Mouse (Mus musculus) hindbrain, embryonic 11.5 days (tissue): ENCODE measurements at regions not wholly inside any gene's neighbourhood (a gene's known extent, or its start where the extent isn't known, plus 50 kb on each side); places are given as distances from the start of the nearest gene placed in this dataset.

ENCODE experiments used
- ATAC-seq: fragments of 200-750 bp; cut with Nextera tagmentation; 2 replicates; pipeline ENCODE4 v1.8.0; 2017; ENCODE audit warnings: mild to moderate bottlenecking, moderate TSS enrichment, moderate library complexity; ENCODE audit not compliant: low FRiP score
- DNase-seq: peaks from one replicate; pipeline ENCODE4 v3.0.0-alpha.2; 2015; ENCODE audit warnings: low spot score
- H3K27ac ChIP-seq: fragments of 300-500 bp; sonication (generic); 2 replicates; pipeline ENCODE4 v1.5.1; 2014; ENCODE audit warnings: mild to moderate bottlenecking, low read depth, low read length
- H3K27me3 ChIP-seq: fragments of 300-500 bp; sonication (generic); 2 replicates; pipeline ENCODE4 v1.6.1; 2014; ENCODE audit warnings: mild to moderate bottlenecking, low read length, moderate library complexity, mixed read lengths; ENCODE audit not compliant: control insufficient read depth, insufficient read depth
- H3K36me3 ChIP-seq: fragments of 300-500 bp; sonication (generic); 2 replicates; pipeline ENCODE4 v1.6.1; 2014; ENCODE audit warnings: mild to moderate bottlenecking, low read length, moderate library complexity, mixed read lengths; ENCODE audit not compliant: control insufficient read depth, insufficient read depth
- H3K4me1 ChIP-seq: fragments of 300-500 bp; sonication (generic); replicated peaks from 2 replicates; pipeline ENCODE4 v1.6.1; 2014; ENCODE audit warnings: low read length, mixed read lengths; ENCODE audit not compliant: control insufficient read depth, insufficient read depth
- H3K4me2 ChIP-seq: fragments of 300-500 bp; sonication (generic); replicated peaks from 2 replicates; pipeline ENCODE4 v1.6.1; 2014; ENCODE audit warnings: mild to moderate bottlenecking, low read depth, low read length
- H3K4me3 ChIP-seq: fragments of 300-500 bp; sonication (generic); 2 replicates; pipeline ENCODE4 v1.5.1; 2014; ENCODE audit warnings: low read depth, low read length
- H3K9ac ChIP-seq: fragments of 300-500 bp; sonication (generic); 2 replicates; pipeline ENCODE4 v1.6.1; 2014; ENCODE audit warnings: low read depth, low read length
- H3K9me3 ChIP-seq: fragments of 300-500 bp; sonication (generic); 2 replicates; pipeline ENCODE4 v1.6.1; 2016; ENCODE audit warnings: low read length; ENCODE audit not compliant: control insufficient read depth
- WGBS: fragments of 180-500 bp; shearing (Covaris S2); extraction: QIAGEN DNeasy Blood & Tissue Kit; methylation state at CpG from one replicate; pipeline ENCODE4 v1.1.7; 2014; 5-methylcytosine and 5-hydroxymethylcytosine counted together

DNA sequence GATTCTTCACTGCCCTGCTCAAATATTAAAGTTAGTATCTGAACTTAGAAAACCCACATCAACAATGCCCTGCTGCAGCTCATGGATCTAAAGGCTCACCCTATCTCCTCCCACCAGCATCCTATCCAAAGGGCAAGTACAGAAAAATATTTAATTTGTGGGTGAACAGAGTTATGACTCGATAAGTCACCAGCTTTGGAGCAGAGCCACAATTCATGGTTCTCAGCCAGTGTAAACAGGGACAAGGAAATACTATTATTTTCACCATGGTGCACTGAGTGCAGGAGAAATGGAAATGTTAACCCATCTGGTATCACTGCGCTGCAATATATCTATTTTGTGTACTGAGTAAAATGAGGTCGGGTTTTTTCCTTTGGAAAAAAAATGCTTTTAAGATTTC is 225.8 kb downstream of the Nfkbiz start:
- Histone ChIP-seq H3K9ac (no peak overlapping the region), H3K9me3 (no peaks in the 10 kb centered on the region), H3K27me3 (no peaks in the 10 kb centered on the region), H3K4me1 (no peaks in the 10 kb centered on the region), H3K4me2 (no peak overlapping the region), H3K36me3 (no peaks in the 10 kb centered on the region), H3K27ac (no peak overlapping the region), H3K4me3 (no peak overlapping the region)
- no peak for ATAC-seq
- no peak for DNase-seq
- WGBS = 95% methylated on average over 3 of the region's 3 CpGs

DNA sequence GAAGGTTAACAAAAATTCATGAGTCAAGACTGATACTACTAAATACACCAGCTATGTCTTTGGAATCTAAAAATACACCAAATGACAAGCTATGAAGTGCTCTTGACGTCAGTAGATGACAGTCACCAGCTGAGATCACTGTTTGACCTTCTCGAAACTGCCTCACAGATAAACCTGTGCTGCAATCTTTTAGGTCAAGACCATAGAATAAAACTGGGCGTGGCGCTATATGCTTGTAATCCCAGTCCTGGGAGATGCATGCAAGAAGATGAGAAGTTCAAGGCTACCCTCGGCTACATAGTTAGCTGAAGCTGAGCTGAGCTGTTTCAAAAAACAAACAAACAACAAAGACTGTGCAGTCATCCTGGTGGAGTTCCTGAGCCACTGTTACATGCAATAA is 226.7 kb downstream of the Nfkbiz start:
- DNase-seq = no peak
- H3K27me3 ChIP-seq = no peaks in the 10 kb centered on the region
- no peaks in the 10 kb centered on the region for H3K9me3 ChIP-seq
- H3K27ac ChIP-seq = no peak overlapping the region
- 86% methylated on average over 5 of the region's 5 CpGs for WGBS
- no peak overlapping the region for H3K9ac ChIP-seq
- ATAC-seq = no peak
- H3K4me3 ChIP-seq = no peak overlapping the region
- no peak overlapping the region for H3K4me2 ChIP-seq
- no peaks in the 10 kb centered on the region for H3K4me1 ChIP-seq
- H3K36me3 ChIP-seq = no peaks in the 10 kb centered on the region

DNA sequence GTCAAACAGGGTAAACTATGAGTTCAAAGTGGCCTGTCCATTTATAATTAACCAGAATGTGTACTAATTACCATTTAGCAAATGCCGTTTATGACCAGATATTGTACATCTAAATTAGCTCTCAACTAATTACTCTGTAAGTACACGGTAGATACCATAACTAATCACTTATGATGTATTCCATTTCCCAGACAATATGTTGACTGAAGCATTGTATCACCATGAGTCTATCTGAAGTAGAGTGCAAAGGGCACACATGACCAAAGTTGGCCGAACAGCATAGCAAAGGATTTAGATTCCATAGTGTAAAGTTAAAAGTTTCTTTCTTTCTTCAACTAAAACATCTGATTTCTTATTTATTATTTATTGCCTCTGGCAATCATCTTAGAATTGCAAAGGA is 227.5 kb downstream of the Nfkbiz start:
- no peaks in the 10 kb centered on the region for H3K4me1 ChIP-seq
- H3K27ac ChIP-seq = no peak overlapping the region
- H3K27me3 ChIP-seq = no peaks in the 10 kb centered on the region
- no peaks in the 10 kb centered on the region for H3K9me3 ChIP-seq
- no peak overlapping the region for H3K4me3 ChIP-seq
- ATAC-seq (no peak), DNase-seq (no peak)
- H3K4me2 ChIP-seq = no peak overlapping the region
- no peaks in the 10 kb centered on the region for H3K36me3 ChIP-seq
- no peak overlapping the region for H3K9ac ChIP-seq
- 87% methylated on average over 3 of the region's 3 CpGs for WGBS

DNA sequence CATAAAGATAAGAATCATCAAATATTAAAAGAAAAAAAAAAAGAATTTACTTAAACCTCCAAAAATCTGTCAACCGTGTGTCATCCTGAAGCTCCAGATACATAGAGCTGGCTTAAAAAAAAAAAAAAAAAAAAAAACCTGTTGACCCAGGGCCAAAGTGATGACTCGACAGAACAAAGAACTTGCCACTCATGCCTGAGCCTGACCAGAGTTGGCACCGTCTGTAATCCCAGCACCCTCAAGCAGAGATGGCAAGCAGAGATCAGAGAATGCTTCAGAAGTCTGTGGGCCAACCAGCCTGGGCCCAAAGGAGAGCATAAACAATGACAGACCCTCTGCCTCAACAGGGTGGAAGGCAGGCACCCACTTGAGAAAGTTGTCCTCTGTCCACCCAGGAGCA is 230.3 kb downstream of the Nfkbiz start:
- no peaks in the 10 kb centered on the region for H3K27me3 ChIP-seq
- H3K27ac ChIP-seq = no peak overlapping the region
- no peak overlapping the region for H3K4me3 ChIP-seq
- no peaks in the 10 kb centered on the region for H3K9me3 ChIP-seq
- H3K9ac ChIP-seq = no peak overlapping the region
- 80% methylated on average over 3 of the region's 3 CpGs for WGBS
- no peaks in the 10 kb centered on the region for H3K4me1 ChIP-seq
- H3K36me3 ChIP-seq = no peaks in the 10 kb centered on the region
- no peak for ATAC-seq
- DNase-seq = no peak
- no peak overlapping the region for H3K4me2 ChIP-seq

DNA sequence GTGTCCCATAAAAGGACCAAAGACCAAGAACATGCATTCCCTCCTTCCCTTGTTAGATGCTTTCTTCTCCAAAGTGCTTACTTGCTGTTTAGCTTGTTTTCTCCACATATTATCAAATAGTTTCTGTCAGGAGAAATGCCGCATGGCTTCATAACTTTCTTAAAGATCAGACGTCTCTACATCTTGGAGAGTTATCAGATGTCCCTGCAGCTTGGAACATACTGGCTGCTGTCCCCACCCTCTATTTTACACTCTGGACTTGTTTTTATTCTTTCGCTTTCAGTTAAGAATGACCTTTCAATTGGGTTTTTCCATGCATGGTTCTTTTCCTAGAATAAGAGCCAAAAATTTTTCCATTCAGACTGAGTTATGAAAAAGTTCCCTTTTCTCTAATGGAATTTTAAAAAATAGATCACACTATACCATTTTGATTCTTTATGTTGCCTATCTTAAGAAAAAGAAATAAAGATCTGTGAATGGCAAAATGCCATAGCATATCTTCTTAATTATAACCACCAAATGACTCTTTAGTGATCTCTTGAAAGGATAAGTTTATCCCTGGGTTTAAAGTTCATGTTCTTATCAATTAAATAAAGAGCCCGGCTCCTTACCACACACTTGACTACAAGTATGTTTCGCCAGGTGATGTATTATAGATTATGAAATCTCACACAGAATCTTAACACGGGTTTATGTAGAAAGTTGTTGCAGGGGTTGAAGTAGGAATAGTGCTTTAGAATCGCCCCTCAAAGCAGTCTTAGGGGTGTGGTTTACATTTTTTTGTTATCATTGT is 232.1 kb downstream of the Nfkbiz start:
- ATAC-seq = no peak
- WGBS = 91% methylated on average over 7 of the region's 7 CpGs
- H3K27me3 ChIP-seq = no peaks in the 10 kb centered on the region

DNA sequence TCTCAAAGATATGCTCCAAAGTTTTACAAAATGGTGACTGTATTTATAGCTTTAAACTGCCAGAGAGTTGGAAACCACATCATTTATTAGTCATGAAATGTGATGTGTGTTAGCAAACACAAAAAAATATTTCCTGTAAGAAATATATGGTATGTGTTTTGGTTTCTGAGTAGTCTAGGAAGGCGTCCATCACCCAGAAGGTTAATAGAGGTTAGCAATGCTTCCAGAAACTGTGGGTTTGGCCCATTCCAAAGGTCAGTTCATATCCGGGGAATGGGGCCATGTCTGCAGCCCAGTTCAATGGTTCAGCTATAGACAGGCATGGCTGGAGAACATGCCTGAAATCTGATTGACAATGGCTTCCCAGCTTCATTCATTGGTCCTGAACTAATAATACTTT is 235.1 kb downstream of the Nfkbiz start:
- H3K4me1 ChIP-seq = no peaks in the 10 kb centered on the region
- H3K9ac ChIP-seq = no peak overlapping the region
- H3K27me3 ChIP-seq = no peaks in the 10 kb centered on the region
- H3K4me3 ChIP-seq = no peak overlapping the region
- H3K36me3 ChIP-seq = no peaks in the 10 kb centered on the region
- H3K9me3 ChIP-seq = no peaks in the 10 kb centered on the region
- ATAC-seq (no peak), DNase-seq (no peak)
- no peak overlapping the region for H3K4me2 ChIP-seq
- 69% methylated on average over 2 of the region's 2 CpGs for WGBS
- no peak overlapping the region for H3K27ac ChIP-seq

More for the DNA sequence above, 232.1 kb downstream of the Nfkbiz start:
- Histone ChIP-seq H3K36me3 (no peaks in the 10 kb centered on the region), H3K4me1 (no peaks in the 10 kb centered on the region), H3K27ac (no peak overlapping the region), H3K9ac (no peak overlapping the region), H3K9me3 (no peaks in the 10 kb centered on the region), H3K4me2 (no peak overlapping the region), H3K4me3 (no peak overlapping the region)
- DNase-seq = no peak

DNA sequence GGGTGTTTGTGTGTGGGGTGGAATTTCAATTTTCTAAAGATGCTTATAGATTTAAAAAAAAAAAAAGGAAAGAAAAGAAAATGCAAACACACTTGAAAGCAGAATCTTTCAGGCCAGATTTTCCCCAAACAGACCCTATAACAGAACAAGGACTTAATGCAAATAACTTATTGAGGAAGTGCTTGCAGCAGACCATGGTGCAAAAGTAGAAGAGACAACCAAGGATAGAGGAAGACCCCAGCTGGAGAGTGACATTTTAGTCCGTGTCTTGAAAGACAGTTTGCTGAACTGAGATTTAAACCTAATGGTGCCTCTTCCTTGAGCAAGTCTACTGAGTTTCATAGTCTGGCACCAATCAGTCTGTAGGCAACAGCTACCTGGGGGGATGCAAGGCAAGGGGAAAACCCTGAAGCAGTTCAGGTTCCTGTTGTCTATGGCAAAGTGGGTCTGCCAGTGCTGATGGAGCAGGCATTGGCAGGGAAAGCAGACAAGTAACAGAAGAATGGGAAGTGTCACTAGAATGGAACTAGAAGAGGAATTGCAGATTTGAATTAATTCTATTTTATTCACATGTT is 249.2 kb downstream of the Nfkbiz start:
- Histone ChIP-seq H3K36me3 (no peaks in the 10 kb centered on the region), H3K9me3 (no peaks in the 10 kb centered on the region), H3K4me3 (no peak overlapping the region), H3K4me1 (no peaks in the 10 kb centered on the region), H3K27me3 (no peaks in the 10 kb centered on the region), H3K9ac (no peak overlapping the region), H3K27ac (no peak overlapping the region), H3K4me2 (no peak overlapping the region)
- WGBS = 68% methylated on average over 1 of the region's 1 CpGs
- ATAC-seq = no peak
- no peak for DNase-seq

DNA sequence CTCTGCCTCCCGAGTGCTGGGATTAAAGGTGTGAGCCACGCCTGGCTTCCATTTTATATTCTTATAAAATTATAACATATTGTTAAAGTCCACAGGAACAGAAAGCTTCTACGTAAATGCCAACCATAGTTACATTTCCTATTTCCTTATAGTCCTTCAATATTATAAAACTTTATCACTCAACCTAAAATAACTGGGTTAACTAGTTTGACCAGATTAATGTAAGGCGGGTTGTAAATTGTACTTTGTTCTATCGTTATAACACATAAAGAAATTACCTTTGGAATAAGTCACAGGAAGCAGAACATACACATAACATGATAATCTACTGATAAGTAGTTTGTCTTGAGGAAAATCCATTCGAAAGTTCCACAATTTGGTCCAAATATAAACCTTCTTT is 251.6 kb downstream of the Nfkbiz start:
- DNase-seq = no peak
- Histone ChIP-seq H3K4me1 (no peaks in the 10 kb centered on the region), H3K27me3 (no peaks in the 10 kb centered on the region), H3K4me2 (no peak overlapping the region), H3K27ac (no peak overlapping the region), H3K4me3 (no peak overlapping the region), H3K9ac (no peak overlapping the region), H3K9me3 (no peaks in the 10 kb centered on the region), H3K36me3 (no peaks in the 10 kb centered on the region)
- no peak for ATAC-seq
- 93% methylated on average over 6 of the region's 6 CpGs for WGBS

DNA sequence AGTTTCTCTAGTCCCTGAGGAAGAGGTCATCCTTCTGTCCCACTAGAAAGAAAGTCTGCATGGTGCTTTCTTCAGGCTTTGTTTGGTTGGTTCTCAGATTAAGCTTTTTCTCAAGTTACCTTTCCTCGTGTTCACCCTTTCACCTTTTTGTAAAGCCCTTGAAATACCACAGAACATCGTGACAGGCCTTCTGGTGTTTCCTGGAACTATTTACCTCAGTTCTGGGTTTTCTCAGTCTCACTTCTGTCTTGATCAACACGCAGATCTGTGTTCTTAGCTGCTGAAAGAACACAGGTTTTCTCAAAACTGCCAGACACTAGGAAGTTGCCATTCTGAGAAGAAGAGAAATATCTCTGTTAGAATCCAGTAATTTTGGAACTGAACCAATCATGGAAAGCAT is 255.8 kb downstream of the Nfkbiz start:
- no peak overlapping the region for H3K9ac ChIP-seq
- no peaks in the 10 kb centered on the region for H3K27me3 ChIP-seq
- DNase-seq (no peak), ATAC-seq (no peak)
- 71% methylated on average over 3 of the region's 3 CpGs for WGBS
- H3K9me3 ChIP-seq = no peaks in the 10 kb centered on the region
- H3K4me3 ChIP-seq = no peak overlapping the region
- no peaks in the 10 kb centered on the region for H3K4me1 ChIP-seq
- no peak overlapping the region for H3K4me2 ChIP-seq
- no peak overlapping the region for H3K27ac ChIP-seq
- H3K36me3 ChIP-seq = no peaks in the 10 kb centered on the region
